Mouse (Mus musculus) E14TG2a.4 (cell line): ENCODE data around the gene Adcy3.

Experiments
- CTCF ChIP-seq: conservative IDR thresholded peaks from 2 replicates; pipeline ENCODE4 v1.5.1; 2014; ENCODE audit warnings: low read length
- NANOG ChIP-seq: IDR thresholded peaks from 2 replicates; pipeline ENCODE4 v1.6.1; 2014; ENCODE audit warnings: borderline replicate concordance, low read length, mixed read lengths
- POU5F1 ChIP-seq: IDR thresholded peaks from 2 replicates; pipeline ENCODE4 v1.6.1; 2014; ENCODE audit warnings: low read length, borderline replicate concordance

DNA sequence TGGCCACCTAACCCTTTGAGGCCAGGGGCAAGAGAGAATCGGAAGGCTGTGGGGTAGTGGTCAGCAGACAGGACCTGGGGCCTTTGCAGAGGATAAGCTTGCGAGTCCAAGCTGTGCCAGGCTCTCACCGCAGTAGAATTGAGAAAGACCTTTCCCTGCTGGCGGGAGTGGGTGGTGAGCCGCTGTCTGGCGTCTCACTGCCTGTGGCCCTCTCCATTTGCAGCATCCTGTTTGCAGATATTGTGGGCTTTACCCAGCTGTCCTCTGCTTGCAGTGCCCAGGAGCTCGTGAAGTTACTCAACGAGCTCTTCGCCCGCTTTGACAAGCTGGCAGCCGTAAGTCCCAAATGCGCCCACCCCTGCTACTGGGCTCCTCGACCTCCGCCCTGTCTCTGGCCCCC lies 61.7 kb downstream of the Adcy3 start:
- TF ChIP-seq CTCF (no peak), NANOG (no peak), POU5F1 (no peak)
